Mouse (Mus musculus) embryonic stem cell, embryonic (primary cell): ENCODE measurements around the gene Cks1b.

Source experiments
- CTCF ChIA-PET, 4 experiments: fragments of 300-600 bp in 2 of 4; fragments of 350-600 bp in 2 of 4; sonication (Branson Sonifier 250); formaldehyde crosslinking; loops; one replicate each; lab custom pipeline; 2022; ENCODE audit warnings: inconsistent platforms in 2 of 4; lab: Charles Lee
- POLR2A ChIA-PET, 4 experiments: fragments of 300-600 bp in 2 of 4; fragments of 350-600 bp in 2 of 4; sonication (Branson Sonifier 250); formaldehyde crosslinking; loops; one replicate each; lab custom pipeline; 2022; ENCODE audit warnings: antibody characterized with exemption in 4 of 4, inconsistent platforms in 1 of 4; lab: Charles Lee

Gene Cks1b

GRCm38 (mm10) chr3:89420421-89420820, 2.2 kb upstream of the Cks1b start:
- ChIA-PET POLR2A (interaction anchor here (0.7 to 12.6 kb wide), 44 partner anchors 8 to 827 kb away, joined by 3 to 192 read pairs (median 7); partner anchors contain the start of genes Flad1 (in 3 of the 4), Pygo2 (in 3 of the 4), Lenep (in 2 of the 4) and Pbxip1 (in 2 of the 4)), CTCF (interaction anchor here in 3 of 4 experiments (0.6 to 3.5 kb wide), 15 partner anchors 9 to 366 kb away, joined by 3 to 20 read pairs (median 5); partner anchors contain the start of genes Flad1 (in 1 of the 3), Pbxip1 (in 1 of the 3), Pmvk (in 1 of the 3) and Pygo2 (in 1 of the 3))

GRCm38 (mm10) chr3:89419981-89420380, 1.8 kb upstream of the Cks1b start:
- POLR2A ChIA-PET, result interaction anchor here (0.8 to 12.6 kb wide), 34 partner anchors 8 to 271 kb away, joined by 3 to 192 read pairs (median 8); partner anchors contain the start of genes Pygo2 (in 3 of the 4), Flad1 (in 2 of the 4), Lenep (in 2 of the 4) and Pbxip1 (in 2 of the 4)
- CTCF ChIA-PET, result interaction anchor here in 2 of 4 experiments (0.6 to 2.3 kb wide), 4 partner anchors 23 to 366 kb away, joined by 3 to 12 read pairs (median 6); partner anchors contain the start of gene Zbtb7b (in 1 of the 2)

GRCm38 (mm10) chr3:89419571-89419970, 1.4 kb upstream of the Cks1b start:
- ChIA-PET POLR2A (interaction anchor here (0.6 to 12.6 kb wide), 35 partner anchors 7 to 579 kb away, joined by 3 to 192 read pairs (median 8); partner anchors contain the start of genes Pygo2 (in 3 of the 4), Zbtb7b (in 3 of the 4), Lenep (in 2 of the 4) and Pbxip1 (in 2 of the 4)), CTCF (interaction anchor here (0.5 to 2.8 kb wide), 6 partner anchors 23 to 353 kb away, joined by 3 to 17 read pairs (median 8); partner anchors contain the start of gene Zbtb7b (in 1 of the 4))

GRCm38 (mm10) chr3:89418861-89419250, 673 bp upstream of the Cks1b start:
- ChIA-PET CTCF (interaction anchor here (0.5 to 2.8 kb wide), 16 partner anchors 10 to 173 kb away, joined by 3 to 26 read pairs (median 4); partner anchors contain the start of genes Krtcap2 (in 1 of the 4), Pbxip1 (in 1 of the 4), Pmvk (in 1 of the 4) and Trim46 (in 1 of the 4)), POLR2A (interaction anchor here in 3 of 4 experiments (0.7 to 12.6 kb wide), 56 partner anchors 9 to 1094 kb away, joined by 3 to 192 read pairs (median 6); partner anchors contain the start of genes Zbtb7b (in 3 of the 3), Efna3 (in 2 of the 3), Lenep (in 2 of the 3) and Pbxip1 (in 2 of the 3))

GRCm38 (mm10) chr3:89417840-89418169, 378 bp downstream of the Cks1b start:
- POLR2A ChIA-PET, result interaction anchor here (0.5 to 12.6 kb wide), 62 partner anchors 9 to 840 kb away, joined by 3 to 192 read pairs (median 6); partner anchors contain the start of genes Zbtb7b (in 3 of the 4), Efna3 (in 2 of the 4), Lenep (in 2 of the 4) and Pbxip1 (in 2 of the 4)
- CTCF ChIA-PET, result interaction anchor here (0.8 to 2.8 kb wide), 15 partner anchors 9 to 172 kb away, joined by 3 to 26 read pairs (median 4); partner anchors contain the start of genes Krtcap2 (in 1 of the 4), Pmvk (in 1 of the 4), Trim46 (in 1 of the 4) and Zbtb7b (in 1 of the 4)

- ChIA-PET POLR2A (interaction anchor here (0.5 to 12.6 kb wide), 44 partner anchors 9 to 660 kb away, joined by 3 to 192 read pairs (median 8); partner anchors contain the start of genes Pbxip1 (in 3 of the 4), Zbtb7b (in 3 of the 4), Lenep (in 2 of the 4) and Pmvk (in 2 of the 4)), CTCF (interaction anchor here (0.6 to 2.8 kb wide), 11 partner anchors 8 to 278 kb away, joined by 3 to 26 read pairs (median 9); no protein-coding TSS in a partner anchor)
Measured at GRCm38 (mm10) chr3:89417131-89417530, 1.1 kb downstream of the Cks1b start.

GRCm38 (mm10) chr3:89416158-89416557, 2.0 kb downstream of the Cks1b start:
- ChIA-PET POLR2A (interaction anchor here in 2 of 4 experiments (3.4 to 12.6 kb wide), 5 partner anchors 8 to 34 kb away, joined by 31 to 192 read pairs (median 65); partner anchors contain the start of genes Zbtb7b (in 2 of the 2) and Lenep (in 1 of the 2)), CTCF (no interaction called here)

- ChIA-PET CTCF (interaction anchor here in 3 of 4 experiments (0.6 to 2.1 kb wide), 17 partner anchors 9 to 169 kb away, joined by 3 to 11 read pairs (median 4); partner anchors contain the start of genes Adam15 (in 1 of the 3), Lenep (in 1 of the 3) and Pygo2 (in 1 of the 3)), POLR2A (interaction anchor here (0.5 to 2.5 kb wide), 50 partner anchors 9 to 836 kb away, joined by 3 to 30 read pairs (median 4); partner anchors contain the start of genes Pygo2 (in 3 of the 4), Adam15 (in 2 of the 4), Efna4 (in 1 of the 4) and Lenep (in 1 of the 4))
Measured at GRCm38 (mm10) chr3:89411490-89412393, 6.4 kb downstream of the Cks1b start, which contains the start of gene Flad1. Gene Flad1 (minus strand): TSS chr3:89411870.

GRCm38 (mm10) chr3:89410864-89411263, 7.3 kb downstream of the Cks1b start:
- CTCF ChIA-PET, result no interaction called here
- POLR2A ChIA-PET, result interaction anchor here in 2 of 4 experiments (1.3 to 5.3 kb wide), 4 partner anchors 12 to 38 kb away, joined by 6 to 46 read pairs (median 18); partner anchors contain the start of gene Zbtb7b (in 1 of the 2)

- ChIA-PET POLR2A (interaction anchor here in 3 of 4 experiments (0.9 to 5.6 kb wide), 14 partner anchors 8 to 179 kb away, joined by 3 to 65 read pairs (median 8); partner anchors contain the start of genes Cks1b (in 3 of the 3), Shc1 (in 3 of the 3), Pbxip1 (in 1 of the 3) and Pygo2 (in 1 of the 3)), CTCF (interaction anchor here in 3 of 4 experiments (1.1 to 3.0 kb wide), 4 partner anchors 8 to 16 kb away, joined by 3 to 28 read pairs (median 8); partner anchors contain the start of genes Cks1b (in 1 of the 3) and Shc1 (in 1 of the 3))
Measured at GRCm38 (mm10) chr3:89409701-89410100, 8.5 kb downstream of the Cks1b start.

GRCm38 (mm10) chr3:89408448-89408847, 9.7 kb downstream of the Cks1b start:
- POLR2A ChIA-PET, result interaction anchor here (0.8 to 5.6 kb wide), 25 partner anchors 9 to 59 kb away, joined by 3 to 65 read pairs (median 5); partner anchors contain the start of genes Cks1b (in 3 of the 4), Shc1 (in 3 of the 4), Adam15 (in 1 of the 4) and Pbxip1 (in 1 of the 4)
- CTCF ChIA-PET, result interaction anchor here (0.5 to 3.0 kb wide), 17 partner anchors 9 to 716 kb away, joined by 3 to 28 read pairs (median 5); partner anchors contain the start of genes Cks1b (in 3 of the 4) and Shc1 (in 3 of the 4)

GRCm38 (mm10) chr3:89406887-89407286, 11.3 kb downstream of the Cks1b start:
- ChIA-PET CTCF (interaction anchor here (0.7 to 3.0 kb wide), 7 partner anchors 10 to 74 kb away, joined by 3 to 28 read pairs (median 4); partner anchors contain the start of genes Cks1b (in 1 of the 4) and Shc1 (in 1 of the 4)), POLR2A (interaction anchor here (0.5 to 5.6 kb wide), 14 partner anchors 10 to 1527 kb away, joined by 3 to 65 read pairs (median 7); partner anchors contain the start of genes Cks1b (in 2 of the 4), Shc1 (in 2 of the 4), Fdps (in 1 of the 4) and Muc1 (in 1 of the 4))

- ChIA-PET CTCF (interaction anchor here in 1 of 4 experiments (1.1 kb wide), 2 partner anchors 9 to 24 kb away, joined by 3 read pairs; partner anchors contain the start of gene Flad1), POLR2A (interaction anchor here in 3 of 4 experiments (0.6 to 14.6 kb wide), 10 partner anchors 9 to 420 kb away, joined by 3 to 192 read pairs (median 4); partner anchors contain the start of genes Cks1b (in 2 of the 3), Flad1 (in 2 of the 3), Shc1 (in 2 of the 3) and Pygo2 (in 1 of the 3))
Measured at GRCm38 (mm10) chr3:89402693-89403092, 15.5 kb downstream of the Cks1b start, which contains the start of gene Lenep. Gene Lenep (minus strand): TSS chr3:89402793.

GRCm38 (mm10) chr3:89401329-89401728, 16.9 kb downstream of the Cks1b start:
- ChIA-PET POLR2A (interaction anchor here (0.6 to 14.6 kb wide), 12 partner anchors 10 to 29 kb away, joined by 3 to 192 read pairs (median 4); partner anchors contain the start of genes Flad1 (in 3 of the 4), Cks1b (in 2 of the 4), Pygo2 (in 2 of the 4) and Shc1 (in 2 of the 4)), CTCF (interaction anchor here in 1 of 4 experiments (0.5 to 1.2 kb wide), 3 partner anchors 16 to 58 kb away, joined by 3 to 10 read pairs (median 5); no protein-coding TSS in a partner anchor)

- CTCF ChIA-PET, result interaction anchor here (0.5 to 9.2 kb wide), 74 partner anchors 9 to 414 kb away, joined by 3 to 148 read pairs (median 4); partner anchors contain the start of genes Cks1b (in 3 of the 4), Flad1 (in 3 of the 4), Pmvk (in 3 of the 4) and Shc1 (in 3 of the 4)
- POLR2A ChIA-PET, result interaction anchor here (0.5 to 14.6 kb wide), 51 partner anchors 9 to 295 kb away, joined by 3 to 192 read pairs (median 4); partner anchors contain the start of genes Cks1b (in 3 of the 4), Flad1 (in 3 of the 4), Pygo2 (in 3 of the 4) and Shc1 (in 3 of the 4)
Measured at GRCm38 (mm10) chr3:89396654-89397005, 21.6 kb downstream of the Cks1b start.
